Mouse (Mus musculus) bone marrow, adult 2 months (tissue): Measurements from ENCODE around the gene Yes1.

Experiments used
- CTCF ChIP-seq: fragments of 200-500 bp; IDR thresholded peaks from 2 replicates; pipeline ENCODE4 v1.5.1; 2011; ENCODE audit warnings: low read length, control low read depth; ENCODE audit not compliant: control insufficient read depth, insufficient read depth
- POLR2A ChIP-seq: fragments of 200-500 bp; IDR thresholded peaks from 2 replicates; pipeline ENCODE4 v1.6.1; 2011; ENCODE audit warnings: low read depth, mild to moderate bottlenecking, control low read depth, low read length, borderline replicate concordance; ENCODE audit not compliant: control insufficient read depth

DNA sequence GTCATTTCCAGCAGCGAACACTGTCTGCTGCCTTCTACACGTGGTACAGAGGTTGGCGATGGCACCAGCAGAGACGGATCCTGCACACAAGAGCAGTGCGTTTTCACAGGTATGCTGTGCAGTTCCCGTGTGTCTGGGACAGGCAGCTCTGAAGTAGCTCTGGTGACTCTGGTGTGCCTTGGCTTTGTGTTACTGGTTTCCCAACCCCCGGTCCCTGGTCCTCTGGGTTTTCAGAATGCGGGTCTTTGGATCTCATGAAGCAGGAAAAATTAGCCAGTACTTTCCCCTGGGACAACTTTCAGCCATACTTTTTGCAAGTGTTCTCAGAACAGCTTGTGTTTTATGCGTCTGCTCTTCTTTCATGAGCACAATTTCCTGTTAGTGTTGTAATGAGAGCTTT is 109.4 kb downstream of the Yes1 start:
- TF ChIP-seq CTCF (no peak), POLR2A (no peak)
